Mouse (Mus musculus) embryonic facial prominence, embryonic 11.5 days (tissue): ENCODE data around the gene Mesp2. TPM values are rescaled to one million over a fixed set of nuclear protein-coding genes. Genes with fewer than 3 reads are reported as not detected.

Experiments
- ATAC-seq: fragments of 200-750 bp; cut with Nextera tagmentation; replicated peaks from 2 replicates; pipeline ENCODE4 v1.8.0; 2017; ENCODE audit warnings: low read depth; ENCODE audit not compliant: insufficient number of reproducible peaks, low FRiP score, low TSS enrichment
- DNase-seq: peaks from one replicate; pipeline ENCODE4 v3.0.0-alpha.2; 2015; ENCODE audit warnings: low spot score
- H3K27ac ChIP-seq: fragments of 300-500 bp; sonication (generic); replicated peaks from 2 replicates; pipeline ENCODE4 v1.5.1; 2014; ENCODE audit warnings: mild to moderate bottlenecking, low read depth, low read length, control low read depth
- H3K27me3 ChIP-seq: fragments of 300-500 bp; sonication (generic); 2 replicates; pipeline ENCODE4 v1.6.1; 2014; ENCODE audit warnings: mild to moderate bottlenecking, low read length, moderate library complexity, mixed read lengths; ENCODE audit not compliant: control insufficient read depth, insufficient read depth
- H3K36me3 ChIP-seq: fragments of 300-500 bp; sonication (generic); replicated peaks from 2 replicates; pipeline ENCODE4 v1.6.1; 2014; ENCODE audit warnings: low read depth, mild to moderate bottlenecking, low read length, moderate library complexity, mixed read lengths; ENCODE audit not compliant: control insufficient read depth, insufficient read depth
- H3K4me1 ChIP-seq: fragments of 300-500 bp; sonication (generic); 2 replicates; pipeline ENCODE4 v1.6.1; 2014; ENCODE audit warnings: low read length, mixed read lengths; ENCODE audit not compliant: control insufficient read depth, insufficient read depth
- H3K4me2 ChIP-seq: fragments of 300-500 bp; sonication (generic); 2 replicates; pipeline ENCODE4 v1.6.1; 2014; ENCODE audit warnings: low read depth, mild to moderate bottlenecking, control low read depth, low read length, moderate library complexity
- H3K4me3 ChIP-seq: fragments of 300-500 bp; sonication (generic); 2 replicates; pipeline ENCODE4 v1.5.1; 2014; ENCODE audit warnings: low read depth, low read length, control low read depth
- H3K9ac ChIP-seq: fragments of 300-500 bp; sonication (generic); replicated peaks from 2 replicates; pipeline ENCODE4 v1.6.1; 2014; ENCODE audit warnings: mild to moderate bottlenecking, control low read depth, low read length
- H3K9me3 ChIP-seq: fragments of 300-500 bp; sonication (generic); replicated peaks from 2 replicates; pipeline ENCODE4 v1.6.1; 2016; ENCODE audit warnings: mild to moderate bottlenecking, low read length, inconsistent platforms, mixed read lengths; ENCODE audit not compliant: control insufficient read depth
- WGBS: fragments of 180-500 bp; shearing (Covaris S2); extraction: QIAGEN DNeasy Blood & Tissue Kit; methylation state at CpG from one replicate; pipeline ENCODE4 v1.1.7; 2014; 5-methylcytosine and 5-hydroxymethylcytosine counted together
- polyA plus RNA-seq: library from polyadenylated mRNA; unstranded; fragments of >200 nt; fragmentation: Nextera tagmentation; extraction: Ambion mirVana; gene quantifications from 2 replicates; pipeline ENCODE4 v1.2.1, GENCODE M21; 2014

Gene Mesp2
- polyA plus RNA-seq, 1 experiment from 2014 or later: not detected

- Histone ChIP-seq H3K4me2 (no peak overlapping the region), H3K36me3 (no peaks in the 10 kb centered on the region), H3K27ac (no peak overlapping the region), H3K9me3 (no peaks in the 10 kb centered on the region), H3K9ac (no peak overlapping the region), H3K4me3 (no peak overlapping the region), H3K4me1 (no peaks in the 10 kb centered on the region; the same call in 1 of the 2 replicates), H3K27me3 (0 out of 2 replicates have a peak, but pooled peaks cover 2% of the 10 kb centered on the region)
- ATAC-seq (no peak), DNase-seq (no peak)
- 71% methylated on average over 6 of the region's 6 CpGs for whole genome bisulfite sequencing
Measured at GRCm38 (mm10) chr7:79799506-79799905, 11.0 kb upstream of the Mesp2 start.

DNA sequence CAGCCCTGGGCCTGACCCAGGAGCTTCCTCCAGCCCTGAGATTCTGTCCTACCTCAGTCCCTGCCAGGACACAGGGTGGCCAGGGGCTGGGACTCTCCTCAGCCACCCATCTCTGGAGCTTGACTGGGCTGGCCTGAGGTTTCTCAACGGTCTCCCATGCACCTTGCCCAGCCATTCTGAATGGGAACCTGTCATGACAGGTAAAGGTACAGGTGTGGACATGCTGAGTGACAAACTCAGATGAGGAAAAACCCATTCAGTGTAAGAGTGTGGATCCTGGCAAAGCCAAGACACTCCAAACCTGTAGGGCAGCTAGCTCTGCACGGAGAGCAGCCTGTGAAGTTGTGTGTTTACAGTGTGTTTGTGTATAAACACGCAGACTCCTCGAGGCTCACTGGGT, 10.2 kb upstream of the Mesp2 start:
- H3K4me1 ChIP-seq: no peaks in the 10 kb centered on the region; the same call in 1 of the 2 replicates
- DNase-seq (no peak), ATAC-seq (0 out of 2 replicates have a peak, but pooled peaks have one; percentile 11)
- WGBS: 78% methylated on average over 4 of the region's 4 CpGs
- no peak overlapping the region for H3K9ac ChIP-seq
- H3K27ac ChIP-seq: no peak overlapping the region
- H3K36me3 ChIP-seq: no peaks in the 10 kb centered on the region
- no peaks in the 10 kb centered on the region for H3K27me3 ChIP-seq
- no peak overlapping the region for H3K4me3 ChIP-seq
- H3K4me2 ChIP-seq: no peak overlapping the region
- H3K9me3 ChIP-seq: no peaks in the 10 kb centered on the region

- Histone ChIP-seq H3K27me3 (no peaks in the 10 kb centered on the region), H3K4me3 (no peak overlapping the region), H3K27ac (no peak overlapping the region), H3K4me1 (no peaks in the 10 kb centered on the region; the same call in 1 of the 2 replicates), H3K9ac (no peak overlapping the region), H3K9me3 (no peaks in the 10 kb centered on the region), H3K4me2 (no peak overlapping the region; the same call in 1 of the 2 replicates), H3K36me3 (no peaks in the 10 kb centered on the region)
- DNase-seq (no peak), ATAC-seq (no peak)
- 71% methylated on average over 11 of the region's 11 CpGs for WGBS
Measured at GRCm38 (mm10) chr7:79801391-79801790, 9.1 kb upstream of the Mesp2 start.

GRCm38 (mm10) chr7:79802037-79802436, 8.5 kb upstream of the Mesp2 start:
- no peak for ATAC-seq
- H3K4me1 ChIP-seq: no peaks in the 10 kb centered on the region; the same call in 1 of the 2 replicates
- 57% methylated on average over 5 of the region's 5 CpGs for WGBS

GRCm38 (mm10) chr7:79803887-79804286, 6.6 kb upstream of the Mesp2 start:
- WGBS: 68% methylated on average over 2 of the region's 2 CpGs
- H3K4me2 ChIP-seq: no peak overlapping the region
- H3K4me1 ChIP-seq: no peaks in the 10 kb centered on the region
- no peaks in the 10 kb centered on the region for H3K27me3 ChIP-seq
- no peak overlapping the region for H3K4me3 ChIP-seq
- H3K36me3 ChIP-seq: no peaks in the 10 kb centered on the region
- no peak overlapping the region for H3K9ac ChIP-seq
- DNase-seq (no peak), ATAC-seq (no peak)
- H3K9me3 ChIP-seq: no peaks in the 10 kb centered on the region
- no peak overlapping the region for H3K27ac ChIP-seq

More at GRCm38 (mm10) chr7:79802037-79802436, 8.5 kb upstream of the Mesp2 start:
- Histone ChIP-seq H3K9me3 (no peaks in the 10 kb centered on the region), H3K4me3 (no peak overlapping the region), H3K27me3 (no peaks in the 10 kb centered on the region), H3K36me3 (no peaks in the 10 kb centered on the region), H3K4me2 (no peak overlapping the region), H3K9ac (no peak overlapping the region), H3K27ac (no peak overlapping the region)
- DNase-seq: no peak

GRCm38 (mm10) chr7:79808561-79808960, 2.0 kb upstream of the Mesp2 start:
- Histone ChIP-seq H3K4me2 (no peak overlapping the region), H3K4me3 (no peak overlapping the region), H3K36me3 (no peaks in the 10 kb centered on the region), H3K4me1 (no peaks in the 10 kb centered on the region), H3K9me3 (no peaks in the 10 kb centered on the region), H3K9ac (no peak overlapping the region), H3K27ac (no peak overlapping the region), H3K27me3 (peaks cover 6% of the 10 kb centered on the region)
- no peak for DNase-seq
- WGBS: 87% methylated on average over 7 of the region's 7 CpGs
- no peak for ATAC-seq

DNA sequence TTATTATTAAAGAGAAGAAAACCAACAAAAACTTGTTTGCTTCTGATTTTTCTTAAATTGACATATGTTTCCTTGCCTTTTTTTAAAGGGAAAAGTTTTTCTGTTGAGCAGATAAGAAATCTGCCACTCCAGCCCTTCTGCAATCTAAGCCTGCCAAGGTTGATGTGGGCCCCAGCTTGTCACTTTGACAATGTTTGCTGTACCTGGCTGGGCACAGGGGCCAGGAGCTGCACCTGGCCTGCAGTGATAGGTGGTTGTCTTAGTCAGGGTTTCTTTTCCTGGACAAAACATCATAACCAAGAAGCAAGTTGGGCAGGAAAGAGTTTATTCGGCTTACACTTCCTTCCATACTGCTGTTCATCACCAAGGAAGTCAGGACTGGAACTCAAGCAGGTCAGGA, 2.9 kb downstream of the Mesp2 start:
- ATAC-seq: no peak
- Histone ChIP-seq H3K36me3 (no peaks in the 10 kb centered on the region), H3K27me3 (peaks cover 6% of the 10 kb centered on the region), H3K9ac (no peak overlapping the region), H3K4me3 (no peak overlapping the region), H3K4me2 (no peak overlapping the region), H3K27ac (no peak overlapping the region), H3K4me1 (no peaks in the 10 kb centered on the region), H3K9me3 (no peaks in the 10 kb centered on the region)
- 80% methylated on average over 1 of the region's 1 CpGs for WGBS
- no peak for DNase-seq

DNA sequence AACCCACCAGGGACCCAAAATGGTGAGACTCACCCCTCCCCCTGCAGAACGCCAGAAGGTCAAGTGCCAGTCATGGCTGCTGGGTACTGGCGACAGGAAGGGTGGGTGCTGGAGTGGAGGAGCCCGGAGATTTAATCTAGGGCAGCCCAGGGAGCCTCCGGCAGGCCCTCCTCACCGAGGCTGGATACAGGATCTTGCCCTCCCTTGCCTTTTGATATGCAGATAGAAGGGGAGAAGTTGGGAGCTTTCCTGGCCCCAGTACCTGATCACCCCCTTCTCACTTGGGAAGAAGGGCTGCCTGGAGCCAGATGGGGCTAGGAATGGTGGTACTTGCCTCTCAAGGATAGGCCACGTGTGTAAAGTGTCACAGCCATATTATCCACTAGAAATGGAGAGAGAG, 7.8 kb downstream of the Mesp2 start:
- H3K4me3 ChIP-seq: no peak overlapping the region
- DNase-seq (no peak), ATAC-seq (no peak)
- no peaks in the 10 kb centered on the region for H3K36me3 ChIP-seq
- WGBS: 5% methylated on average over 6 of the region's 6 CpGs
- H3K4me2 ChIP-seq: no peak overlapping the region
- H3K27me3 ChIP-seq: no peaks in the 10 kb centered on the region
- no peaks in the 10 kb centered on the region for H3K9me3 ChIP-seq
- peaks cover 3% of the 10 kb centered on the region; the same call in 1 of the 2 replicates for H3K4me1 ChIP-seq
- H3K27ac ChIP-seq: no peak overlapping the region
- no peak overlapping the region for H3K9ac ChIP-seq
